Mouse (Mus musculus) kidney, adult 2 months (tissue): Measurements from ENCODE around the gene Trim3. TPM values are rescaled to one million over a fixed set of nuclear protein-coding genes. Genes with fewer than 3 reads are reported as not detected.
A peak's percentile ranks its signal among the peaks of the same experiment; 100 is the strongest.

Experiments
- DNase-seq: peaks from one replicate; pipeline ENCODE4 v3.0.0; 2021
- H3K27ac ChIP-seq: fragments of 200-500 bp; 2 replicates; pipeline ENCODE4 v1.5.1; 2012; ENCODE audit warnings: low read depth, low read length, control low read depth, inconsistent platforms; ENCODE audit not compliant: insufficient read depth
- H3K27me3 ChIP-seq: fragments of 200-500 bp; replicated peaks from 2 replicates; pipeline ENCODE4 v1.6.1; 2012; ENCODE audit warnings: mild to moderate bottlenecking, moderate library complexity, low read length, inconsistent platforms; ENCODE audit not compliant: control insufficient read depth, insufficient read depth
- H3K36me3 ChIP-seq: fragments of 200-500 bp; 2 replicates; pipeline ENCODE4 v1.6.1; 2012; ENCODE audit warnings: mild to moderate bottlenecking, moderate library complexity, low read length, inconsistent platforms; ENCODE audit not compliant: control insufficient read depth, insufficient read depth
- H3K4me1 ChIP-seq: fragments of 200-500 bp; 2 replicates; pipeline ENCODE4 v1.6.1; 2011; ENCODE audit warnings: low read length; ENCODE audit not compliant: control insufficient read depth, insufficient read depth
- H3K4me3 ChIP-seq: fragments of 200-500 bp; 2 replicates; pipeline ENCODE4 v1.5.1; 2011; ENCODE audit warnings: mild to moderate bottlenecking, low read depth, low read length, control low read depth; ENCODE audit not compliant: insufficient read depth
- CTCF ChIP-seq: fragments of 200-500 bp; conservative IDR thresholded peaks from 2 replicates; pipeline ENCODE4 v1.5.1; 2011; ENCODE audit warnings: low read depth, mild to moderate bottlenecking, control low read depth, low read length, moderate library complexity, mixed read lengths; ENCODE audit not compliant: insufficient read depth, insufficient read length
- POLR2A ChIP-seq: fragments of 200-500 bp; IDR thresholded peaks from one replicate; pipeline ENCODE4 v1.6.1; 2011; ENCODE audit warnings: low read depth, low read length, control low read depth
- WGBS: fragments of 180-500 bp; shearing (Covaris S2); methylation state at CpG from one replicate; pipeline ENCODE4 v1.1.7; 2018; 5-methylcytosine and 5-hydroxymethylcytosine counted together
- polyA plus RNA-seq: library from polyadenylated mRNA; depleted of rRNA; stranded (reverse); fragments of >200 nt; gene quantifications from 2 replicates; pipeline ENCODE4 v1.2.3, GENCODE M21; 2012

Trim3 gene
- polyA plus RNA-seq, 1 experiment, result 43.9 TPM

GRCm38 (mm10) chr7:105570756-105571155 is 62.6 kb downstream of the Trim3 start:
- 89% methylated on average over 4 of the region's 4 CpGs for WGBS
- Histone ChIP-seq H3K4me3 (no peak overlapping the region), H3K27me3 (no peaks in the 10 kb centered on the region), H3K4me1 (no peaks in the 10 kb centered on the region), H3K27ac (no peak overlapping the region), H3K36me3 (no peaks in the 10 kb centered on the region)
- TF ChIP-seq CTCF (no peak), POLR2A (no peak)
- no peak for DNase-seq

- Histone ChIP-seq H3K4me1 (no peaks in the 10 kb centered on the region), H3K36me3 (no peaks in the 10 kb centered on the region), H3K4me3 (no peak overlapping the region), H3K27me3 (no peaks in the 10 kb centered on the region), H3K27ac (no peak overlapping the region)
- WGBS, result 50% methylated on average over 12 of the region's 12 CpGs
- TF ChIP-seq POLR2A (no peak), CTCF (no peak)
- DNase-seq, result no peak
Observed at GRCm38 (mm10) chr7:105569512-105570496, 63.6 kb downstream of the Trim3 start.

- Histone ChIP-seq H3K4me1 (no peaks in the 10 kb centered on the region), H3K36me3 (no peaks in the 10 kb centered on the region), H3K27me3 (no peaks in the 10 kb centered on the region), H3K4me3 (no peak overlapping the region), H3K27ac (no peak overlapping the region)
- WGBS, result 29% methylated on average over 6 of the region's 6 CpGs
- TF ChIP-seq CTCF, result no peak
- TF ChIP-seq POLR2A, result no peak
- DNase-seq, result peak; percentile 52
Observed at GRCm38 (mm10) chr7:105568988-105569471, 64.3 kb downstream of the Trim3 start.

GRCm38 (mm10) chr7:105568583-105568982 is 64.8 kb downstream of the Trim3 start:
- H3K4me1 ChIP-seq, result no peaks in the 10 kb centered on the region
- H3K27me3 ChIP-seq, result no peaks in the 10 kb centered on the region
- no peaks in the 10 kb centered on the region for H3K36me3 ChIP-seq
- no peak overlapping the region for H3K27ac ChIP-seq
- 61% methylated on average over 7 of the region's 7 CpGs for WGBS
- no peak overlapping the region for H3K4me3 ChIP-seq
- no peak for DNase-seq
- no peak for TF ChIP-seq CTCF
- no peak for TF ChIP-seq POLR2A

GRCm38 (mm10) chr7:105565071-105565836 is 68.1 kb downstream of the Trim3 start:
- TF ChIP-seq CTCF (no peak), POLR2A (no peak)
- no peak for DNase-seq
- Histone ChIP-seq H3K4me1 (no peaks in the 10 kb centered on the region), H3K36me3 (no peaks in the 10 kb centered on the region), H3K27ac (no peak overlapping the region), H3K4me3 (no peak overlapping the region), H3K27me3 (no peaks in the 10 kb centered on the region)
- WGBS, result 90% methylated on average over 17 of the region's 17 CpGs

GRCm38 (mm10) chr7:105563367-105563766 is 70.0 kb downstream of the Trim3 start:
- no peak for TF ChIP-seq POLR2A
- no peak for TF ChIP-seq CTCF

More at GRCm38 (mm10) chr7:105563367-105563766, 70.0 kb downstream of the Trim3 start:
- Histone ChIP-seq H3K4me1 (no peaks in the 10 kb centered on the region), H3K4me3 (no peak overlapping the region), H3K27ac (no peak overlapping the region), H3K36me3 (no peaks in the 10 kb centered on the region), H3K27me3 (no peaks in the 10 kb centered on the region)
- no peak for DNase-seq
- 81% methylated on average over 3 of the region's 3 CpGs for WGBS
